Mouse (Mus musculus): ENCODE data around the gene Lyrm4.

GRCm38 (mm10) chr13:35958539-35958938, 158.8 kb downstream of the Lyrm4 start, which contains the start of gene Ppp1r3g:
- no peak for TF ChIP-seq POLR2A (IDR thresholded peaks at IDR 0.05; ENCODE audit: insufficient read depth, low read depth, low read length)
- TF ChIP-seq CTCF (IDR thresholded peaks at IDR 0.05; ENCODE audit: insufficient read depth, low read depth, low read length): no peak
